ENCODE assay signal across 12 mouse cellular contexts in genomic region chr3:107844001-107844400, GRCm38 (mm10). TPM values are rescaled to one million over a fixed set of nuclear protein-coding genes. Genes with fewer than 3 reads are reported as not detected.
DNase-seq lines count a peak whose midpoint lies in the region; ATAC-seq and TF ChIP-seq lines count a peak whose summit lies in the region.
"Had no signal": no experiment of that assay in that cellular context is flagged by ENCODE, and none has a peak within 500 bp of the region (broad histone marks: within the 10 kb centered on the region; RNA-seq: fewer than 3 reads in every experiment).

No protein-coding gene starts in this region.

- H3K4me3 ChIP-seq in forebrain, embryonic 14.5 days (ENCODE audit: low read depth, low read length) = no peak overlapping the region
- no peak overlapping the region for H3K4me3 ChIP-seq in forebrain, embryonic 13.5 days
- H3K4me3 ChIP-seq in midbrain, postnatal 0 days (ENCODE audit: low read depth, low read length) = no peak overlapping the region
- H3K4me3 ChIP-seq in midbrain, embryonic 13.5 days (replicated peaks) = no peak overlapping the region
- no peak overlapping the region for H3K4me3 ChIP-seq in intestine, embryonic 16.5 days (ENCODE audit: low read length)
- H3K4me3 ChIP-seq: embryonic facial prominence, embryonic 12.5 days; limb, embryonic 15.5 days had no signal

- H3K4me2 ChIP-seq in forebrain, embryonic 14.5 days (ENCODE audit: low read length) = no peak overlapping the region
- no peak overlapping the region for H3K4me2 ChIP-seq in forebrain, embryonic 13.5 days
- H3K4me2 ChIP-seq in midbrain, postnatal 0 days (ENCODE audit: low read depth, low read length, poor library complexity, severe bottlenecking) = no peak overlapping the region
- no peak overlapping the region for H3K4me2 ChIP-seq in midbrain, embryonic 13.5 days (replicated peaks)
- no peak overlapping the region for H3K4me2 ChIP-seq in intestine, embryonic 16.5 days (ENCODE audit: low read depth, low read length)
- H3K4me2 ChIP-seq: embryonic facial prominence, embryonic 12.5 days; limb, embryonic 15.5 days had no signal

- H3K27ac ChIP-seq in forebrain, embryonic 14.5 days (ENCODE audit: low read depth, low read length) = no peak overlapping the region
- no peak overlapping the region for H3K27ac ChIP-seq in forebrain, embryonic 13.5 days
- H3K27ac ChIP-seq in midbrain, postnatal 0 days (ENCODE audit: low read depth, low read length) = no peak overlapping the region
- H3K27ac ChIP-seq in midbrain, embryonic 13.5 days = no peak overlapping the region
- no peak overlapping the region for H3K27ac ChIP-seq in intestine, embryonic 16.5 days (ENCODE audit: low read length)
- H3K27ac ChIP-seq: embryonic facial prominence, embryonic 12.5 days; limb, embryonic 15.5 days had no signal

- H3K9me3 ChIP-seq in forebrain, embryonic 14.5 days (replicated peaks; ENCODE audit: control insufficient read depth, low read length) = no peaks in the 10 kb centered on the region
- no peaks in the 10 kb centered on the region for H3K9me3 ChIP-seq in forebrain, embryonic 13.5 days (replicated peaks)
- H3K9me3 ChIP-seq in midbrain, postnatal 0 days (ENCODE audit: low read length) = no peaks in the 10 kb centered on the region
- H3K9me3 ChIP-seq in midbrain, embryonic 13.5 days = no peaks in the 10 kb centered on the region
- no peaks in the 10 kb centered on the region for H3K9me3 ChIP-seq in intestine, embryonic 16.5 days (ENCODE audit: control insufficient read depth, low read length)
- H3K9me3 ChIP-seq: embryonic facial prominence, embryonic 12.5 days; limb, embryonic 15.5 days had no signal

- H3K9ac ChIP-seq in forebrain, embryonic 14.5 days (ENCODE audit: low read length) = no peak overlapping the region
- no peak overlapping the region for H3K9ac ChIP-seq in forebrain, embryonic 13.5 days
- no peak overlapping the region for H3K9ac ChIP-seq in midbrain, postnatal 0 days (replicated peaks; ENCODE audit: low read length, poor library complexity, severe bottlenecking)
- no peak overlapping the region for H3K9ac ChIP-seq in midbrain, embryonic 13.5 days (replicated peaks)
- H3K9ac ChIP-seq in intestine, embryonic 16.5 days (ENCODE audit: low read depth, low read length) = no peak overlapping the region
- H3K9ac ChIP-seq: embryonic facial prominence, embryonic 12.5 days; limb, embryonic 15.5 days had no signal

- peaks cover 14% of the 10 kb centered on the region for H3K4me1 ChIP-seq in forebrain, embryonic 14.5 days (ENCODE audit: control insufficient read depth, insufficient read depth, low read length)
- peaks cover 24% of the 10 kb centered on the region for H3K4me1 ChIP-seq in forebrain, embryonic 13.5 days
- 0 out of 2 replicates have a peak, but pooled peaks cover 1% of the 10 kb centered on the region for H3K4me1 ChIP-seq in midbrain, postnatal 0 days (ENCODE audit: insufficient read depth, low read length)
- peaks cover 21% of the 10 kb centered on the region for H3K4me1 ChIP-seq in midbrain, embryonic 13.5 days (replicated peaks)
- H3K4me1 ChIP-seq in intestine, embryonic 16.5 days (ENCODE audit: control insufficient read depth, insufficient read depth, low read length) = no peaks in the 10 kb centered on the region

- peak; percentile 44; the same call in 1 of the 2 replicates for ATAC-seq in forebrain, embryonic 14.5 days
- no peak for ATAC-seq in forebrain, embryonic 13.5 days
- no peak for ATAC-seq in midbrain, postnatal 0 days (ENCODE audit: low FRiP score)
- ATAC-seq in midbrain, embryonic 13.5 days = no peak; the same call in 1 of the 2 replicates
- ATAC-seq in intestine, embryonic 16.5 days = no peak
- ATAC-seq: activated CD4-positive, CD25-positive, alpha-beta regulatory T cell, adult 4 months had no signal

- DNase-seq in forebrain, embryonic 14.5 days (ENCODE audit: low spot score) = peak; percentile 82
- peak; percentile 74 for DNase-seq in midbrain, postnatal 0 days (ENCODE audit: low spot score)
- DNase-seq in brain, embryonic 14.5 days (ENCODE audit: low read depth) = peak; percentile 87
- DNase-seq in kidney, postnatal 4 days = peak; percentile 76 to 83
- no peak for DNase-seq in spleen, postnatal 36 days (ENCODE audit: low spot score in 2 of 2)
- DNase-seq: gastrocnemius, postnatal 14 days had no signal

- no peak for TF ChIP-seq POLR2A in brain, embryonic 14.5 days (IDR thresholded peaks at IDR 0.05; ENCODE audit: borderline replicate concordance, extremely low read depth, insufficient read depth, insufficient read length, poor library complexity, severe bottlenecking)

- no peaks in the 10 kb centered on the region for H3K27me3 ChIP-seq in forebrain, embryonic 14.5 days (replicated peaks; ENCODE audit: control insufficient read depth, insufficient read depth, low read length)
- H3K27me3 ChIP-seq in forebrain, embryonic 13.5 days = 0 out of 2 replicates have a peak, but pooled peaks cover 4% of the 10 kb centered on the region
- no peaks in the 10 kb centered on the region for H3K27me3 ChIP-seq in midbrain, postnatal 0 days (ENCODE audit: insufficient read depth, low read length)
- H3K27me3 ChIP-seq in midbrain, embryonic 13.5 days = no peaks in the 10 kb centered on the region
- no peaks in the 10 kb centered on the region for H3K27me3 ChIP-seq in intestine, embryonic 16.5 days (replicated peaks; ENCODE audit: control insufficient read depth, insufficient read depth, low read length)
- H3K27me3 ChIP-seq: embryonic facial prominence, embryonic 12.5 days; limb, embryonic 15.5 days had no signal

- WGBS in forebrain, embryonic 14.5 days = 63% methylated on average over 3 of the region's 3 CpGs
- WGBS in forebrain, embryonic 13.5 days = 75% methylated on average over 3 of the region's 3 CpGs
- 56% methylated on average over 3 of the region's 3 CpGs for WGBS in midbrain, postnatal 0 days
- WGBS in midbrain, embryonic 13.5 days = 78% methylated on average over 3 of the region's 3 CpGs
- 73% methylated on average over 3 of the region's 3 CpGs for WGBS in intestine, embryonic 16.5 days

- H3K36me3 ChIP-seq in forebrain, embryonic 14.5 days (ENCODE audit: control insufficient read depth, insufficient read depth, low read length) = no peaks in the 10 kb centered on the region
- no peaks in the 10 kb centered on the region for H3K36me3 ChIP-seq in forebrain, embryonic 13.5 days (ENCODE audit: poor library complexity, severe bottlenecking)
- no peaks in the 10 kb centered on the region for H3K36me3 ChIP-seq in midbrain, postnatal 0 days (ENCODE audit: insufficient read depth, low read length)
- no peaks in the 10 kb centered on the region for H3K36me3 ChIP-seq in midbrain, embryonic 13.5 days
- no peaks in the 10 kb centered on the region for H3K36me3 ChIP-seq in intestine, embryonic 16.5 days (ENCODE audit: control insufficient read depth, insufficient read depth, low read length)
- H3K36me3 ChIP-seq: embryonic facial prominence, embryonic 12.5 days; limb, embryonic 15.5 days had no signal

- no peak for TF ChIP-seq CTCF in midbrain, postnatal 0 days (IDR thresholded peaks at IDR 0.05)
- no peak for TF ChIP-seq CTCF in brain, embryonic 14.5 days (IDR thresholded peaks at IDR 0.05; ENCODE audit: borderline replicate concordance, extremely low read depth, insufficient read depth, insufficient read length)

RNA-seq across cellular contexts. Expression of gene Eps8l3, which starts 33.0 kb away (rescaled TPM):
- polyA plus RNA-seq in forebrain, embryonic 14.5 days (2014; fragmentation: Nextera tagmentation; extraction: Ambion mirVana) = not detected in 2 replicates
- polyA plus RNA-seq in forebrain, embryonic 13.5 days (2015; fragmentation: Nextera tagmentation; extraction: Ambion mirVana) = not detected in 2 replicates
- total RNA-seq in midbrain, postnatal 0 days (2014; rRNA removed) = not detected in 2 replicates
- not detected in 2 replicates for polyA plus RNA-seq in midbrain, postnatal 0 days (2015; fragmentation: Nextera tagmentation; extraction: Ambion mirVana)
- 0.36 TPM in 1 of 2 replicates, not detected in the other for polyA plus RNA-seq in midbrain, embryonic 13.5 days (2015; fragmentation: Nextera tagmentation; extraction: Ambion mirVana)
- not detected in 2 replicates for polyA plus RNA-seq in brain, embryonic 14.5 days (2012; rRNA removed)
- 274 and 322 TPM in 2 replicates for polyA plus RNA-seq in intestine, embryonic 16.5 days (2015; fragmentation: Nextera tagmentation; extraction: Ambion mirVana)
- total RNA-seq: gastrocnemius, postnatal 14 days had no signal
- polyA plus RNA-seq: activated CD4-positive, CD25-positive, alpha-beta regulatory T cell, adult 4 months; embryonic facial prominence, embryonic 12.5 days; limb, embryonic 15.5 days had no signal

RNA-seq across cellular contexts. Expression of gene Gstm5, which starts 51.6 kb away (rescaled TPM):
- 195 and 244 TPM in 2 replicates for polyA plus RNA-seq in forebrain, embryonic 14.5 days (2014; fragmentation: Nextera tagmentation; extraction: Ambion mirVana)
- polyA plus RNA-seq in forebrain, embryonic 13.5 days (2015; fragmentation: Nextera tagmentation; extraction: Ambion mirVana) = 222 and 225 TPM in 2 replicates
- 142 and 166 TPM in 2 replicates for total RNA-seq in midbrain, postnatal 0 days (2014; rRNA removed)
- polyA plus RNA-seq in midbrain, postnatal 0 days (2015; fragmentation: Nextera tagmentation; extraction: Ambion mirVana) = 316 and 320 TPM in 2 replicates
- polyA plus RNA-seq in midbrain, embryonic 13.5 days (2015; fragmentation: Nextera tagmentation; extraction: Ambion mirVana) = 236 and 245 TPM in 2 replicates
- polyA plus RNA-seq in brain, embryonic 14.5 days (2012; rRNA removed) = 145 and 147 TPM in 2 replicates
- polyA plus RNA-seq in intestine, embryonic 16.5 days (2015; fragmentation: Nextera tagmentation; extraction: Ambion mirVana) = 168 and 171 TPM in 2 replicates
- polyA plus RNA-seq: activated CD4-positive, CD25-positive, alpha-beta regulatory T cell, adult 4 months had no signal

Comparison
In these comparisons a context has a peak if more than half of its experiments do, and no peak if none do; other contexts are left out.
1. DNase-seq: peak in forebrain, embryonic 14.5 days (single experiment), midbrain, postnatal 0 days (single experiment), brain, embryonic 14.5 days (single experiment) and kidney, postnatal 4 days (2 of 2); none in spleen, postnatal 36 days (0 of 2).
2. RNA of gene Eps8l3, which starts 33.0 kb away (polyA plus RNA-seq): 274 to 322 TPM in intestine, embryonic 16.5 days; not detected in brain, embryonic 14.5 days, not detected in midbrain, postnatal 0 days, not detected in forebrain, embryonic 14.5 days, not detected in forebrain, embryonic 13.5 days and 0.36 TPM in midbrain, embryonic 13.5 days; every median in the first group is over 100 times any median in the second.